Comparison of ENCODE assay signal across 19 mouse cellular contexts in the genomic region with DNA sequence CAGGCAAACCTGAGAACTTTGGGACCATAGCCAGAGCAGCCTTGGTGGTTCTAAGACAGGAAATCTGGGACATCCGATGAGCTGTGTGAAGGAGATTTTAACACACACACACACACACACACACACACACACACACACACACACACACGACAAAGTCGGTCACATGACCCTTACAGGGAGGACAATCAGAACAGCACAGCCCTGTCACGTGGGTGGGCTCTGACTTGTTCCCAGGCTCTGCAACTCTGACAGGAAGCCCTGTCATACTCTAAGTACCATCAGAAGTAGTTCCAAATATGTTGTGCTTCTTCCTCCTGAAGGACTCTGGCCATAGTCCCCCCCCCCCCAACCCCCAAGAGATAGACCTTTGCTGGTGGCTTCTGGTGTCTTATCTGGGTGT. TPM values are rescaled to one million over a fixed set of nuclear protein-coding genes. Genes with fewer than 3 reads are reported as not detected.
A peak's percentile ranks its signal among the peaks of the same experiment; 100 is the strongest.
DNase-seq lines count a peak whose midpoint lies in the region; ATAC-seq and TF ChIP-seq lines count a peak whose summit lies in the region.
"Had no signal": no experiment of that assay in that cellular context is flagged by ENCODE, and none has a peak within 500 bp of the region (broad histone marks: within the 10 kb centered on the region; RNA-seq: fewer than 3 reads in every experiment).

No protein-coding gene starts in this region.

- H3K27ac ChIP-seq in heart, adult 2 months = no peak overlapping the region
- no peak overlapping the region for H3K27ac ChIP-seq in kidney, postnatal 0 days
- no peak overlapping the region for H3K27ac ChIP-seq in kidney, embryonic 14.5 days (ENCODE audit: low read depth, low read length)
- no peak overlapping the region for H3K27ac ChIP-seq in lung, embryonic 16.5 days (ENCODE audit: low read length)
- H3K27ac ChIP-seq: embryonic facial prominence, embryonic 13.5 days; gastrocnemius, adult 2 months; limb, embryonic 12.5 days; liver, embryonic 15.5 days had no signal

- intact Hi-C loops in heart, adult 2 months (cut with DNase I) = no loop called here
- intact Hi-C loops in heart, postnatal 14 days (cut with DNase I) = no loop called here

- no peak overlapping the region for H3K4me2 ChIP-seq in kidney, postnatal 0 days (ENCODE audit: low read length)
- H3K4me2 ChIP-seq in kidney, embryonic 14.5 days (replicated peaks; ENCODE audit: low read depth, low read length) = no peak overlapping the region
- H3K4me2 ChIP-seq in lung, embryonic 16.5 days (ENCODE audit: low read depth, low read length) = no peak overlapping the region
- H3K4me2 ChIP-seq: embryonic facial prominence, embryonic 13.5 days; limb, embryonic 12.5 days; liver, embryonic 15.5 days had no signal

- TF ChIP-seq CTCF in heart, adult 2 months (IDR thresholded peaks at IDR 0.05) = no peak
- TF ChIP-seq CTCF in kidney, postnatal 0 days (IDR thresholded peaks at IDR 0.05; ENCODE audit: low read depth) = no peak
- TF ChIP-seq CTCF in lung, adult 2 months (IDR thresholded peaks at IDR 0.05; ENCODE audit: insufficient read depth, low read length) = no peak

- WGBS in heart, adult 2 months = 8% methylated on average over 4 of the region's 4 CpGs
- WGBS in kidney, postnatal 0 days = 52% methylated on average over 4 of the region's 4 CpGs
- 67% methylated on average over 4 of the region's 4 CpGs for WGBS in kidney, embryonic 14.5 days
- 38% methylated on average over 4 of the region's 4 CpGs for WGBS in lung, embryonic 16.5 days
- 30% methylated on average over 3 of the region's 4 CpGs for WGBS in lung, adult 2 months

- no peak for DNase-seq in heart, adult 2 months
- no peak for DNase-seq in heart, postnatal 14 days
- DNase-seq in kidney, postnatal 0 days (ENCODE audit: low spot score) = no peak
- no peak for DNase-seq in lung, adult 2 months
- DNase-seq in spleen, adult 18-20 months = no peak
- DNase-seq: cerebellum, adult 9-11 months; forebrain, postnatal 0 days; gastrocnemius, adult 2 months; right cerebral cortex, adult 18-20 months; thymus, postnatal 4 days had no signal

- H3K9me3 ChIP-seq in kidney, postnatal 0 days (replicated peaks; ENCODE audit: low read length) = no peaks in the 10 kb centered on the region
- H3K9me3 ChIP-seq in kidney, embryonic 14.5 days (ENCODE audit: control insufficient read depth, low read length) = no peaks in the 10 kb centered on the region
- H3K9me3 ChIP-seq in lung, embryonic 16.5 days (ENCODE audit: control insufficient read depth, low read length) = no peaks in the 10 kb centered on the region
- H3K9me3 ChIP-seq: embryonic facial prominence, embryonic 13.5 days; limb, embryonic 12.5 days; liver, embryonic 15.5 days had no signal

- no peak overlapping the region for H3K9ac ChIP-seq in heart, adult 2 months (ENCODE audit: low read depth, low read length)
- no peak overlapping the region for H3K9ac ChIP-seq in kidney, postnatal 0 days (ENCODE audit: low read depth, low read length)
- no peak overlapping the region for H3K9ac ChIP-seq in kidney, embryonic 14.5 days (ENCODE audit: low read depth, low read length)
- no peak overlapping the region for H3K9ac ChIP-seq in lung, embryonic 16.5 days (ENCODE audit: low read length)
- H3K9ac ChIP-seq: embryonic facial prominence, embryonic 13.5 days; forebrain, postnatal 0 days; limb, embryonic 12.5 days; liver, embryonic 15.5 days had no signal

- H3K4me3 ChIP-seq in heart, adult 2 months = no peak overlapping the region
- no peak overlapping the region for H3K4me3 ChIP-seq in kidney, postnatal 0 days (replicated peaks; ENCODE audit: low read depth, low read length)
- H3K4me3 ChIP-seq in kidney, embryonic 14.5 days (ENCODE audit: low read length) = no peak overlapping the region
- H3K4me3 ChIP-seq in lung, embryonic 16.5 days (ENCODE audit: low read length) = no peak overlapping the region
- no peak overlapping the region for H3K4me3 ChIP-seq in lung, adult 2 months (replicated peaks; ENCODE audit: extremely low read depth, low read depth, low read length)
- H3K4me3 ChIP-seq: embryonic facial prominence, embryonic 13.5 days; gastrocnemius, adult 2 months; limb, embryonic 12.5 days; liver, embryonic 15.5 days had no signal

- H3K4me1 ChIP-seq in heart, adult 2 months (ENCODE audit: control insufficient read depth, insufficient read depth, low read length) = peaks cover 6% of the 10 kb centered on the region; the same call in 1 of the 2 replicates
- no peaks in the 10 kb centered on the region for H3K4me1 ChIP-seq in kidney, postnatal 0 days (replicated peaks; ENCODE audit: insufficient read depth, low read length)
- no peaks in the 10 kb centered on the region for H3K4me1 ChIP-seq in kidney, embryonic 14.5 days (ENCODE audit: control insufficient read depth, insufficient read depth, low read length)
- no peaks in the 10 kb centered on the region for H3K4me1 ChIP-seq in lung, embryonic 16.5 days (replicated peaks; ENCODE audit: control insufficient read depth, insufficient read depth, low read length)
- H3K4me1 ChIP-seq in lung, adult 2 months (ENCODE audit: control insufficient read depth, insufficient read depth, low read length) = no peaks in the 10 kb centered on the region
- H3K4me1 ChIP-seq: limb, embryonic 12.5 days; liver, embryonic 15.5 days had no signal

- H3K27me3 ChIP-seq in heart, adult 2 months (ENCODE audit: control insufficient read depth, insufficient read depth, low read length) = no peaks in the 10 kb centered on the region
- no peaks in the 10 kb centered on the region for H3K27me3 ChIP-seq in kidney, postnatal 0 days (ENCODE audit: insufficient read depth, low read length)
- 0 out of 2 replicates have a peak, but pooled peaks cover 3% of the 10 kb centered on the region for H3K27me3 ChIP-seq in kidney, embryonic 14.5 days (ENCODE audit: control insufficient read depth, insufficient read depth, low read length)
- H3K27me3 ChIP-seq in lung, embryonic 16.5 days (ENCODE audit: control insufficient read depth, insufficient read depth, low read depth, low read length) = no peaks in the 10 kb centered on the region
- H3K27me3 ChIP-seq: embryonic facial prominence, embryonic 13.5 days; limb, embryonic 12.5 days; Patski had no signal

- no peaks in the 10 kb centered on the region for H3K36me3 ChIP-seq in heart, adult 2 months (ENCODE audit: control insufficient read depth, insufficient read depth, low read length)
- no peaks in the 10 kb centered on the region for H3K36me3 ChIP-seq in kidney, postnatal 0 days (ENCODE audit: insufficient read depth, low read length)
- H3K36me3 ChIP-seq in kidney, embryonic 14.5 days (ENCODE audit: control insufficient read depth, insufficient read depth, low read length) = no peaks in the 10 kb centered on the region
- H3K36me3 ChIP-seq in lung, embryonic 16.5 days (ENCODE audit: control insufficient read depth, insufficient read depth, low read length) = no peaks in the 10 kb centered on the region
- H3K36me3 ChIP-seq: embryonic facial prominence, embryonic 13.5 days; limb, embryonic 12.5 days; liver, embryonic 15.5 days had no signal

- no peak for TF ChIP-seq POLR2A in heart, adult 2 months (IDR thresholded peaks at IDR 0.05; ENCODE audit: insufficient read depth, low read depth, low read length)
- TF ChIP-seq POLR2A in lung, adult 2 months (IDR thresholded peaks at IDR 0.05; ENCODE audit: borderline replicate concordance, extremely low read depth, low read depth, low read length) = no peak

- 0 out of 2 replicates have a peak, but pooled peaks have one; percentile 11 for ATAC-seq in kidney, postnatal 0 days (replicated peaks; ENCODE audit: low FRiP score, low read depth)
- no peak for ATAC-seq in kidney, embryonic 14.5 days (ENCODE audit: low FRiP score, low TSS enrichment)
- ATAC-seq in lung, embryonic 16.5 days (ENCODE audit: low read depth) = peak; percentile 49; the same call in 1 of the 2 replicates
- ATAC-seq: activated CD4-positive, CD25-positive, alpha-beta regulatory T cell, adult 4 months; forebrain, postnatal 0 days; hindbrain, embryonic 16.5 days; intestine, postnatal 0 days; Patski had no signal

- peak; percentile 40; the same call in 1 of the 2 replicates for TF ChIP-seq EP300 in heart, adult 2 months (IDR thresholded peaks at IDR 0.05; ENCODE audit: insufficient read depth, low read depth, low read length)

- H3K79me2 ChIP-seq in heart, adult 2 months (replicated peaks; ENCODE audit: control insufficient read depth, insufficient read depth, low read length) = no peaks in the 10 kb centered on the region

RNA-seq across cellular contexts. Expression of gene Cfap298, which starts 33.5 kb away (rescaled TPM):
- 10 to 100 TPM; 24.2 to 27.5 TPM for total RNA-seq in heart, adult 2 months (2021)
- 8.2 TPM in 2 replicates for polyA plus RNA-seq in heart, adult 2 months (2012; rRNA removed)
- 10 to 100 TPM; 25.6 to 28.3 TPM for total RNA-seq in heart, postnatal 14 days (2021)
- 43.7 and 48.1 TPM in 2 replicates for polyA plus RNA-seq in kidney, postnatal 0 days (2015; fragmentation: Nextera tagmentation; extraction: Ambion mirVana)
- 47.7 and 50.7 TPM in 2 replicates for polyA plus RNA-seq in kidney, embryonic 14.5 days (2014; fragmentation: Nextera tagmentation; extraction: Ambion mirVana)
- polyA plus RNA-seq in lung, embryonic 16.5 days (2015; fragmentation: Nextera tagmentation; extraction: Ambion mirVana) = 57.2 and 59.2 TPM in 2 replicates
- polyA plus RNA-seq in lung, adult 2 months (2012; rRNA removed) = 17.2 and 29.9 TPM in 2 replicates
